Mouse (Mus musculus): ENCODE results near the gene Tspan11.

GRCm38 (mm10) chr6:127981176-127981575, 93.8 kb downstream of the Tspan11 start:
- TF ChIP-seq CTCF (IDR thresholded peaks at IDR 0.05; ENCODE audit: low read depth, low read length): no peak
- TF ChIP-seq POLR2A (IDR thresholded peaks at IDR 0.05; ENCODE audit: borderline replicate concordance, low read depth, low read length): no peak
